Mouse (Mus musculus) adrenal gland, adult 18-20 months (tissue): Measurements from ENCODE around the gene Fgf10. TPM values are rescaled to one million over a fixed set of nuclear protein-coding genes. Genes with fewer than 3 reads are reported as not detected.

Experiments used
- DNase-seq, 2 experiments: peaks; one replicate each; pipeline ENCODE4 v3.0.0; 2021 to 2022; ENCODE audit warnings: low spot score in 2 of 2
- long read RNA-seq, 2 experiments: library from polyadenylated mRNA; stranded (forward); transcript quantifications; one replicate each; pipeline ENCODE4 v2.0.0; 2021
- total RNA-seq, 2 experiments: library from RNA; stranded (reverse); gene quantifications; 1 replicate in 1 of 2; 2 replicates in 1 of 2; pipeline ENCODE4 v1.2.3; 2021

Gene Fgf10
- 1 to 10 TPM; 1.6 to 3.6 TPM for total RNA-seq
- long read RNA-seq, experiment 1, full-length matches to known transcripts = 1 of 1 reads
- long read RNA-seq, experiment 1, partial matches to known transcripts = 0 of 1 reads
- long read RNA-seq, experiment 1, other reads (novel, unspliced or antisense) = 0 of 1 reads
- long read RNA-seq, experiment 2 = 0 reads

- no peak for DNase-seq
These were observed at the start of gene Fgf10 for GRCm38 (mm10) chr13:118669491-118669890. Gene Fgf10, plus strand, starts transcription at chr13:118669791.

DNA sequence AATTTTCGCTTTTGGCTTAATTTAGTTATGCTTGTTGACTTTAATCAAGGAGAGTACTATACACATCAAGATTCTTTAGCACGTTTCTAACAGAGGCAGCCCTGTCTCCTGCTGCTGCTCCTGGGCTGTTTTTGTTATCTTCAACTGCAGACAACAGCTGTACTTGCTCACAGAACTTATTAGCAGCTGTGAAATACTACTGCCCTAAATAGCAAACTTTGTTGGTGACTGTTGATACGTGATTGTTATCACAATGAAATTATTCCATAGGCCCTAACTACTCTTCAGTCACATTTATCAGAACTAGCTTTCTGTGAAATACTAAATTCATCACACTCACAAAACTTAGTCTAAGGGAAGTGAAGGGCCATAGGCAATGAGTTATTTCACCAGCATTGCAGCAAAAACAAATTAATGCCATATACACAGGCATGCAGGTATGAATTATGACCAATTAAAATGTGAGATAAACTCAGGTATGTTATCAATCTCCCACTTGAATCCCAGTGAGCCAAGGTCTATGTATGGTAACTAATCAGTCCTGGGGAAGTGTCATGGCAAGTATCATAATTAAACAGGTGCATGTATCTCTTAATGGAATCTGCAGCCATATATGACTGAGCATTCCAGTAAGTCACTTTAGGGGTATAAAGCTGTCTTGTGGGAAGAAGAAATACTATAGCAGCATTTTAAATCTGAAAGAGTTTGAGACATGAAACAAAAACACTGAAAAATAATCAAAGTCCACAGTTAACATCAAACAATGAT lies 39.7 kb upstream of the Fgf10 start:
- DNase-seq = no peak

DNA sequence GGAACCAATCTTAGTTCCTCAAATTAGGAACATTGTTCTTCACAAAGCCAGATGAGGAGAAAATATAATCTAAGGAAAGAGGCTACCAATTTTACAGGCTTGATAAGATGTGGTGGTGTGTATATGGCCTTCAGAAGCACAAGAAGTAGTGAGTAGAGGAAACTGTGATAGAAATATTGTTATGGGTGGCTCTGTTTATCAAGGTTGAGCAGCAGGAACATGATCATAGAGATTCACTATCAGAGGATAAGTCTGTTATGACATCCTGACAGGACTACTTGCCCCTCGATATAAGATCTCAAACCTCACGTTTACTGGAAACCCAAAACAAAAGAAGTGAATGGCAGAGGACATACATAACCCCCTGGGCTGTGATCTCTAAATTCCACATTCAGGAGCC lies 38.1 kb upstream of the Fgf10 start:
- DNase-seq = no peak

DNA sequence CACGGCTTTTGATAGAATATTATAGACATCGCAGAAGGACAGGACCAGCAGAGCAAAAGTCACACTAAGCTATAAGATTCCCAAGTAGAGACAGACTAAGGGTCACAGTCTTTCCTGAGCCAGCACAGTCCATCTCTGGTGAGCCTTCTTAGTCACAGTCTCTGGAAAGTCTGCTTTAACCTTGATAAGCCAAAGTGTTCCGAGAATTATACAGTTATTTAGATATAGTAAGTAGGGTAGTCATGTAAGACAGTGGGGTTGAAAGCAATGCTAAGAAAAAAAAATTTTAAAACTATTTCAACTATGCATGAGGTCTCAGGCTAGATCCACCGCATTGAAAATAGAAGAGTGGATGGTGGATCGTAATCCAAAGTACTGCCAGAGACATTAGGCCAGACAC lies 33.5 kb upstream of the Fgf10 start:
- DNase-seq = no peak

GRCm38 (mm10) chr13:118642585-118642984 lies 27.0 kb upstream of the Fgf10 start:
- no peak for DNase-seq

DNA sequence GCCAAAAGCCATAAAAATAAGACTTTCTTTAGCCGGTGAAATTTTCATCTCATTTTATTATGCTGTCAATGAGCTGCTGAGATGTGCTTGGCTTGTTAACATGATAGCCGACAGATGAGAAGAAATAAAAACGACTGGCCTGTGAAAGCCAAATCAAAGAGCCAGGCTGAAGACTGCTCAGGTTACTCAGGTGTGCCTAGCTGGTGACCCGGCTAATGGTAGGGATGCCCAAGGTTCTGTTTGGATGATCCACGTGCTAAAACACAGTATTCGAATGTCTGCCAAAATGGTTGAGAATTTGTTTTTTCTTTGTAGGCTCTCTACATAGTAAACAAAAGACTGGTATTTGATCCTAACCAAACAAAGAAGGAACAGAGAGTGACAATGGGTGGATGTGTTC lies 26.5 kb upstream of the Fgf10 start:
- DNase-seq = no peak

GRCm38 (mm10) chr13:118656991-118657390 lies 12.6 kb upstream of the Fgf10 start:
- DNase-seq = no peak

- DNase-seq = no peak
These were observed 11.6 kb upstream of the Fgf10 start for GRCm38 (mm10) chr13:118658031-118658430.

DNA sequence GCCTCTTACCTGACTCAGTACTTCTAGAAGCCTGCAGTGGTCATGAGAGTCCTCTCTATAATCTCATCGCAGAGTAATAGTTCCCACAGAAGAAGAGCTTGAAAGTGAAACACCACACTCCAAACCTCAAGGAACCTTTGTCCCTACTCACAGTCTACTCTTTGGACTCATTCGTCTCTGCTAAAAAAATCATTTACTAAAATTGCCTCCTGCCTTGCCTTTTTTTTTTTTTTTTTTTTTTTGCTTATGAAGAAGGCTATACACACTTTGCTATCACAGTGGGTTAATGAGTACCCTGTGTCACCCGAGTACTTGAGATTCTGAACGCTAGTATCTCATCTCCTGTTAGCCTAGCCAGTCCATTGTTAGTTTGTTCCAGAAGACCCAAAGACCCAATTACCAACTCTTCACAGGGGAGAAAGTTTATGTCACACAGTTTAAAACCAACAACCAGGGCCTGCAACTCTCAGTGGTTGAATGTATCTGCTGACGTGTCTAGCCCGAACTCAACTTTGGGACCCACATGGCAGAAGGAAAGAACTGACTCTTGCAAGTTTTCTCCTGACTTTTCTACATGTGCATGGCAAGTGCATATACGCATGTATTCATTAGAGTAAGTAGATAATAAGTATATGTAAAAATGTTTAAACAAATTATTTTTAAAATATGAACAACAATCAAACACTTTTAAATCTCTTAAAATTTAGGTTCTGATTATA lies 10.8 kb upstream of the Fgf10 start:
- no peak for DNase-seq

DNA sequence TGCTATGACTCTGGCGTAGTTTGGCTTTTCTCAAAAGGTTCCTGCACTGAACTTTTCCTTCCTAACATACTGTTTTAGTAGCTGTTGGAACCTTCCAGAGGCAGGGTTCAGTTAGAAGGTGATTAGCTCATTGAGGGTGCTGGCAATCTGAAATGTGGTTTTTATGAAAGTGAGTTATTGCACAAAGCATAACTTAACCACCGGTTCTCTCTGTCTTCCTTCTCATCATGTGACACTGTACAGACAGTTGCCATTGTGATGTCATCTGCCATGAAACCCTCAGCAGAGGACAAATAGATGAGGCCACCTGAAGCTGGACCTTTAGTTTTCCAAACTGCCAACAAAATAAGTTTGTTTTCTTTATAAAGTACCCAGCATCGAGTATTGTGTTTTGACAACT lies 7.9 kb upstream of the Fgf10 start:
- DNase-seq = no peak

- DNase-seq = no peak
These were observed 4.7 kb upstream of the Fgf10 start for GRCm38 (mm10) chr13:118664901-118665300.

DNA sequence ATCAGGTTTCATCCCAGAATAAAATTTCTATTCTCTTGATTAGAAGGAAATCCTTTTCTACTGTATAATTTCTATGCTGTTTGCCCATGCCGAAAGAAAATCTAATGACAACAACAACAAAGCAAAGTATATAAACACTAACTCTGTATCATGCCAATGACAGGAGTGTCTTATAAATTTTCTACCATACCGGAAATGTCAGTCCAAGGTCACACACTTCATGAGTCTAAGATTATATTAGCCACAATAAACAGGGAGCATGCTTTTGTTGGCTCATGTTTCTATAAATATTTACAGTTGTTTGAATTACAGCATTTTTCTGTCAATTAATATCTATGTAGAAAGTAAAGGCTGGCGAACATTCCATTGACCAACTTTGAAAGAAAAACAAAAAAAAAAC lies 9.6 kb downstream of the Fgf10 start:
- DNase-seq = no peak

GRCm38 (mm10) chr13:118693049-118693448 lies 23.5 kb downstream of the Fgf10 start:
- no peak for DNase-seq

GRCm38 (mm10) chr13:118695103-118695502 lies 25.5 kb downstream of the Fgf10 start:
- no peak for DNase-seq

- DNase-seq = no peak
These were observed 34.1 kb downstream of the Fgf10 start for GRCm38 (mm10) chr13:118703727-118704126.

- no peak for DNase-seq
These were observed 36.1 kb downstream of the Fgf10 start for GRCm38 (mm10) chr13:118705716-118706115.

DNA sequence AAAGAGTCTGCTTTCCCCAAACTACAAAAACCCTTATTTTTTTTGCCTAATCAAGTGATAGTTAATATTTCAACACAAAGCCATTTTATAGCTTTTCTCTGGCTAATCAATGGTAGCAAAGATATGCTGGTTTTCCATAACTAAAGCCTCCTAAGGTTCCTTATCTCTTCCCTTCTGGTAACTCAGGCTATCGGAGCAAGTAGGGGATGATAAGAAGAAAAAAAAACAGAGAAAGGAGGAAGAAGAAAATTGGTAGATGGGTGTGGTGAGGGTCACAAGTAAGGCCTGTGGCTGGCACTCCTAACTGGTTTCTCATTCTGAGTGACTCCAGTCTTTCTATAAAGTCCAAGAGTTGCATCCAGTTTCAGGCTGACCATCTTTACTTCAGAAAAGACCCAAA lies 40.3 kb downstream of the Fgf10 start:
- no peak for DNase-seq

DNA sequence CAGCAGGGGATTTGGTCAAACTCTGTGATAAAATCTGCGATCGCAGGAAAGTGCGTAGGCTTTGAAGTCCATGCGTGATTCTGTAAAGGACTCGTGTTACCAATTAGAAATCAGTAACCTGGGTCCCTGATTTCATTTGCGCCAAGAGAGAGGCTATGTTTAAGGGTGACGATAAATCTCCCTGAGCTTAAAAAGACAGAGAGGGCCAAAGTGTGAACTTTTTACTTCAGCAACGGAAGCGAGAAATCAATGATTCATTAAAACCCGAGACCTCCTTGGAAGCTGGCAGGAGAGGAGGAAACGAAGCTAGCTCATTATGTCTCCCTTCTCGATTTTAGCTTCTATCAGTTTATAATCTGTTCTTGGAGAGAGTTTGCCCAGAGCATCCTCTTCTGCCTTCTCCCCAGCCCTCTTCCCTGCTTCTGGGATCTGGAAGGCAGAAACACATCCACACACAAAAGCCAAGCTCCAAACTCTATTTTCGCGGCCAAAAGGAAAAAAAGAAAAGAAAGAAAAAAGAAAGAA lies 44.1 kb downstream of the Fgf10 start:
- DNase-seq = no peak

DNA sequence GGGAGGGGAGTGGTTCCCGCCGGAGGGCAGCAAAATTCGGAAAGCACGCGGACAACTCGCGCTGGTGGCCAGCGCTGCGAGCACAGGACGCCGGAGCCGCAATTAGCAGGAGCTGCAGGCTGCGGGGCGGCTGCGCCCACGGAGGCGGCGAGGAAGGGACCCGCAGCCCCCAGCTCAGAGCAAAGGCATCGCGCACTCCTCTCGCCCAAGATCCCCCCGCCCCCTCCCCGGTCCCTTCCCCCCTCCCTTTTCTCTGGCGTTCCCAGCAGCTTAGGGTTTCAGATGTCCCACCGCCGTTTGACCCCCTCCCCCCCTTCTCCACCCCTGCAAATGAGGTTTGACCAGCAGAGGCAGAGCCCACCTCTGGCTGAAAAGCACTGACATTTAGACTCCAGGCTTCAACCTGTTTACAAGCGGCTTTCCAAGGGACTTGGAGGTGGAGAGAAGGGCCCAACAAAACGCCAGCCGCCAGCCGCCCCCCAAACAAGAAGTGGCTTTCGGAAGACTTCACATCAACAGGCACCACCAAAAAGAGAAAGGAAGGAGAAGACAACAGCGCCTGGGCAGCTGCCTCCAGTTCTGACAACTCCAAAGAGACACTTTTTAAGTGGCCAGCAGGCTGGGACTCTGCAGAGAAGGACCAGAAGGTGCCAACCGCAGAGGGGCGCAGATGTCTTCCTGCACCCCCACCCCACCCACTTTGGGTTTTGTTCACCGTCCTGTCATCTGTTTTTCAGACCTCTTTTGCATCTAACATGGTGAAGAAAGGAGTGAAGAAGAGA lies 44.9 kb downstream of the Fgf10 start:
- no peak for DNase-seq

GRCm38 (mm10) chr13:118715066-118716018 lies 45.8 kb downstream of the Fgf10 start:
- no peak for DNase-seq
